Mouse (Mus musculus): Measurements from ENCODE around the gene Pum3.
A peak's percentile ranks its signal among the peaks of the same experiment; 100 is the strongest.

Pum3 gene

DNA sequence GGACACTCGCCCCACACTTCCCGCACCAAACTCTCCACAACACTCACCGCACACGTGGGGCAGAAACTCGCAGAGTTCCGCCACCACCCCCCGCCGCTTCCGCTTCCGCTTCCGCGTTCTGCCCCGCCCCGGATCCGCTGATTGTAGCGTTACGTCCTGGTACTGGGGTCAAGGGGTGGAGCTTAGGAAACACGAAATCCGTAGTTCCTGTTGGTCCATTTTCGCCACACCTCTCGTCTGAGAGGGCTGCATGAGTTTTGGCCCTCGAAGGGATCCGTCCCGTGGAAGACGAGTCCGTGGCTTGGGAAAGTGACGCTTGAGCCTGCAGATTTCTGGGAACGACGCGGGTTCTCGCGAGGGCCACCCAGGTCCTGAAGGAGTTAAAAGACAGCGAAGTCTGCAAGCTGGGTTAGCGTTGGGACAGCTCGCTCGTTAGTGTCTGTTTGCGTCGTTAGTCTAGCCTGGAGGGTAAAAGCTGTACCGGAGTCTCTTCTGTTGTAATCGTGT, at the start of gene Pum3:
Pum3 (minus strand) TSS at position 81 of the 507 bp plus-strand sequence.
- H3K27me3 ChIP-seq (ENCODE audit: insufficient read depth, low read length), result no peaks in the 10 kb centered on the region
- H3K4me1 ChIP-seq (replicated peaks; ENCODE audit: low read depth, low read length), result peaks cover 31% of the 10 kb centered on the region
- peak within 1 kb of the TSS; percentile 99 for H3K4me3 ChIP-seq (replicated peaks; ENCODE audit: low read length)
- no peak for TF ChIP-seq NANOG (IDR thresholded peaks at IDR 0.05; ENCODE audit: borderline replicate concordance, low read length)
- no peak for TF ChIP-seq POU5F1 (IDR thresholded peaks at IDR 0.05; ENCODE audit: borderline replicate concordance, low read length)
- TF ChIP-seq CTCF (conservative IDR thresholded peaks at IDR 0.05; ENCODE audit: low read length), result no peak
- H3K9me3 ChIP-seq (ENCODE audit: low read length), result no peaks in the 10 kb centered on the region
- peaks cover 28% of the 10 kb centered on the region for H3K36me3 ChIP-seq (ENCODE audit: insufficient read depth, low read length)

DNA sequence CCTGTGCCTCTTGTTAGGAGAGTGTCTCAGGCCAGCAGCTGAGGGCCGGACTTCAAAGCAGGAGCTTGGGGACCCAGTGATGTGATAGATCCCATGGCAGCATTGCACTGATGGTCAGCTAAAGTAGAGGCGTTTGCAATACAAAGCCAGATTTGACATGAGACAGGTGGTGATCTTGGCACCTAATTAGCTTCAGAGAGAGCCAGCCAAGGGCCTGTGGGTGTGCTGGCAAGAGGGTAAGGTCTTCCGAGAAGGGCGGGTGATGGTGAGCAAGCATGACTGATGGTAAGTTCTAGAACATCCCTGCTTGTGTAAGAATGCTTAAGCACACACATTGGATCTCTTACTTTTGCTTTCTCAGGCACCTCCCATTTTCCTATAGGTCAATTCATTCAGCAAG, 37.1 kb upstream of the Pum3 start:
- Histone ChIP-seq H3K9me3 (ENCODE audit: low read length) (peaks cover 27% of the 10 kb centered on the region), H3K4me3 (replicated peaks; ENCODE audit: low read length) (no peak overlapping the region), H3K4me1 (replicated peaks; ENCODE audit: low read depth, low read length) (no peaks in the 10 kb centered on the region), H3K27me3 (ENCODE audit: insufficient read depth, low read length) (no peaks in the 10 kb centered on the region), H3K36me3 (ENCODE audit: insufficient read depth, low read length) (no peaks in the 10 kb centered on the region)
- TF ChIP-seq POU5F1 (IDR thresholded peaks at IDR 0.05; ENCODE audit: borderline replicate concordance, low read length), result no peak
- no peak for TF ChIP-seq CTCF (conservative IDR thresholded peaks at IDR 0.05; ENCODE audit: low read length)
- TF ChIP-seq NANOG (IDR thresholded peaks at IDR 0.05; ENCODE audit: borderline replicate concordance, low read length), result no peak

DNA sequence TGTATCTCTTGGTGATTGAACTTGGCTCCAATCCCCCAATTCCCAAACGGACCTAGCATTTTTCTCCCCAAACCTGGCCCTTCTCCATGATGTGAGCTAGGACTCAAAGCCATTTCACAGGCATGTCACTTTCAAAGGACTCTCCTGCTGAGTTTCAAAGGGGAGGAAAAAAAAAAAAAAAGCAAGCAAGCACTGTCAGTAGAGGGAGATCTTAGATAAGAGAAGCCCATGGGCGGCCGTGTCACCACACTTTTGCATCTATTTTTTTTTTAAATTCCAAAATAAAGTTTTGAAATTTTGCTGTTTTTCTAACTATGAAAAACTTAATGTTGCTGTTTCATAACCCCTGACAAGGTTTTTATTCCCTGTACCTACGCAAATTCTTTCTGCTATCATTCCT, 33.0 kb upstream of the Pum3 start:
- no peak overlapping the region for H3K4me3 ChIP-seq (replicated peaks; ENCODE audit: low read length)
- no peaks in the 10 kb centered on the region for H3K27me3 ChIP-seq (ENCODE audit: insufficient read depth, low read length)
- no peak for TF ChIP-seq CTCF (conservative IDR thresholded peaks at IDR 0.05; ENCODE audit: low read length)
- no peak for TF ChIP-seq POU5F1 (IDR thresholded peaks at IDR 0.05; ENCODE audit: borderline replicate concordance, low read length)
- no peak for TF ChIP-seq NANOG (IDR thresholded peaks at IDR 0.05; ENCODE audit: borderline replicate concordance, low read length)
- no peaks in the 10 kb centered on the region for H3K36me3 ChIP-seq (ENCODE audit: insufficient read depth, low read length)
- no peaks in the 10 kb centered on the region for H3K4me1 ChIP-seq (replicated peaks; ENCODE audit: low read depth, low read length)
- H3K9me3 ChIP-seq (ENCODE audit: low read length), result peaks cover 31% of the 10 kb centered on the region

DNA sequence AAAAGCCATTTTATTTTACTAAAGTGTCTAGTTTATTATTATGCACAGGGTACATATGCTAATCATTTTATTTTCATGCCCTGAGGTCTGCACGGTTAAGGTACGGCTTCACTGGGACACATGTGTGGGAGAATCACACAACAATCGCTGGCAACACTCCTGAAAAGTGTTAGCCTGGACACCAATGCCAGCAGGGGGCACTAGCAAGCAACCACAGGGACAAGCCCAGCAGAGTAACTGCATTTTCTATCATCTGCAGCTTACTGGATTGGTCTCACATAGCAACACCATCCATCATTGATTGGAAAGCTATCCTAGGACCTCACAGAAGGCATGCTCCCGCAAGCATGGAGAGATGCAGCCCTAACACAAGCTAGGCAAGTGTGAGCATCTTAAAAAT, 20.8 kb upstream of the Pum3 start:
- Histone ChIP-seq H3K4me3 (replicated peaks; ENCODE audit: low read length) (no peak overlapping the region), H3K4me1 (replicated peaks; ENCODE audit: low read depth, low read length) (no peaks in the 10 kb centered on the region), H3K36me3 (ENCODE audit: insufficient read depth, low read length) (no peaks in the 10 kb centered on the region), H3K27me3 (ENCODE audit: insufficient read depth, low read length) (no peaks in the 10 kb centered on the region), H3K9me3 (ENCODE audit: low read length) (no peaks in the 10 kb centered on the region)
- TF ChIP-seq POU5F1 (IDR thresholded peaks at IDR 0.05; ENCODE audit: borderline replicate concordance, low read length), result no peak
- peak; percentile 75 for TF ChIP-seq CTCF (conservative IDR thresholded peaks at IDR 0.05; ENCODE audit: low read length)
- TF ChIP-seq NANOG (IDR thresholded peaks at IDR 0.05; ENCODE audit: borderline replicate concordance, low read length), result no peak

DNA sequence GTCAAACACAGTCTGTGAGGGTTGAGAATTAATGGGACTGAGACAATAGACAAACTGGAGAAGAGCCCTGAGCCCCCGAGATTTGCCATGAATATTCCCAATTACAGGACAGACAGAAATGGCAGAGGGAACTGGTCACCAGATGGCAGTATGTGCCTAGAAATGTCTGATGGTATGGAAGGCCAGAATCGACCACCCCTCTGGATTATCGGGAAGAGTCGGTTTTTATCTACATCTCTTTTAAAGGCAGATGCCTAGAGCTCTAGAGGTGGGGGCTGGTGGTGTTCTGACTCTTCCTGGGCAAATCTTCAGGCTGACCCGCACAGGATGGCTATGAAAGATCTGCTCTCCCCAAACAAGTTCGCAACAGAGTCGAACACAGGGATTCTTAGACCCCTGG, 17.9 kb upstream of the Pum3 start:
- TF ChIP-seq POU5F1 (IDR thresholded peaks at IDR 0.05; ENCODE audit: borderline replicate concordance, low read length), result no peak
- peak; percentile 34 for TF ChIP-seq CTCF (conservative IDR thresholded peaks at IDR 0.05; ENCODE audit: low read length)
- no peak for TF ChIP-seq NANOG (IDR thresholded peaks at IDR 0.05; ENCODE audit: borderline replicate concordance, low read length)
- Histone ChIP-seq H3K4me3 (replicated peaks; ENCODE audit: low read length) (no peak overlapping the region), H3K4me1 (replicated peaks; ENCODE audit: low read depth, low read length) (no peaks in the 10 kb centered on the region), H3K36me3 (ENCODE audit: insufficient read depth, low read length) (no peaks in the 10 kb centered on the region), H3K9me3 (ENCODE audit: low read length) (no peaks in the 10 kb centered on the region), H3K27me3 (ENCODE audit: insufficient read depth, low read length) (no peaks in the 10 kb centered on the region)

DNA sequence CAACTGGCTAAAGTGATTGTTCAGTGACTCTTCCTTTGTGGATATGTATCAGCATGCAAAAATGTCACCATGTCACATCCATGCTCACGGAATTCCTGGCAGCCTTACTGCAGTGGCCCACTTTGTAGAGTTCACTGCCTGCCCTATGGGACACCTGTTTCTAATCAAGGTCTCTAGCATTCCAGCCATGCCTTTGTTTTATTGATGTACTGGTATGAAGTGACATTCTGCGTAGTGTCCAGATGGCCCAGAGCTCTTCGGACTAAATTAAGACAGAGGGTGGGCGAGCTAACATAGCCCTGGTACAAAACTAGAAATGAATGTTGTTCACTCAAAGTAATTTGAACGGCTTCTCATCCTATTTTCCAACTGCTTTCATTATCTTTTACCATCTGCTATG, 11.5 kb upstream of the Pum3 start:
- TF ChIP-seq NANOG (IDR thresholded peaks at IDR 0.05; ENCODE audit: borderline replicate concordance, low read length), result no peak
- no peak for TF ChIP-seq POU5F1 (IDR thresholded peaks at IDR 0.05; ENCODE audit: borderline replicate concordance, low read length)
- TF ChIP-seq CTCF (conservative IDR thresholded peaks at IDR 0.05; ENCODE audit: low read length), result no peak
- Histone ChIP-seq H3K4me3 (replicated peaks; ENCODE audit: low read length) (no peak overlapping the region), H3K4me1 (replicated peaks; ENCODE audit: low read depth, low read length) (no peaks in the 10 kb centered on the region), H3K9me3 (ENCODE audit: low read length) (no peaks in the 10 kb centered on the region), H3K36me3 (ENCODE audit: insufficient read depth, low read length) (no peaks in the 10 kb centered on the region), H3K27me3 (ENCODE audit: insufficient read depth, low read length) (0 out of 2 replicates have a peak, but pooled peaks cover 2% of the 10 kb centered on the region)

DNA sequence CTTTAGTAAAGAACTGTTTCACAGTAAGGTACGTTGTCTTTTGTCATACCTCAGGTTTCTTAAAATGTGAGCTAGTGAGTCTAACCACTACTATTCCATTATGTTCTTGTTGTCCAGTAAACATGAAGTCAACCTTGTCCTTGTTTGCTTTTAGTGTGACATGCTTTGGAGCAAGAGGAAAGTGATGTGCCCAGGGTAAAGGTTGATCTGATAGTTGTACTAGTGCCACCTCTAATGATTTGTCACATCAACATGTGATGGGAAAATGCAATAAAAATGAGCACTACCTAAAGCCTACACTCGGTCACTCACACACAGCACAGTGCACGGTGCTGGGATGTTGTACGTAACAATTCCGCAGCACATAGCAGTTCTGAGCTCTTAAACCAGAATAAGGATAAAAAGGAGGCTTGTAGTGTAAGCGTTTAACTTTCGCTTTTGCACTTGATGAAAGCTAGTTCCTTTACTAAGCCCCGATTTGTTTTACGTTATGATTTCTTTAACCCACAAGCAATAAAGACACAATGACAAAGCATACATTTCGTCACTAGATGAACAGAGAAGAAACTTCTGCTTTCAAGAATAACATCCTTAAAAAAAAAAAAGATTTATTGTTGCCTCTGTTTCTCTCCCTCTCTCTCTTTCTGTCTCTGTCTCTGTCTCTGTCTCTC, 8.5 kb upstream of the Pum3 start:
- Histone ChIP-seq H3K27me3 (ENCODE audit: insufficient read depth, low read length) (0 out of 2 replicates have a peak, but pooled peaks cover 2% of the 10 kb centered on the region), H3K36me3 (ENCODE audit: insufficient read depth, low read length) (no peaks in the 10 kb centered on the region)
- no peak for TF ChIP-seq CTCF (conservative IDR thresholded peaks at IDR 0.05; ENCODE audit: low read length)

DNA sequence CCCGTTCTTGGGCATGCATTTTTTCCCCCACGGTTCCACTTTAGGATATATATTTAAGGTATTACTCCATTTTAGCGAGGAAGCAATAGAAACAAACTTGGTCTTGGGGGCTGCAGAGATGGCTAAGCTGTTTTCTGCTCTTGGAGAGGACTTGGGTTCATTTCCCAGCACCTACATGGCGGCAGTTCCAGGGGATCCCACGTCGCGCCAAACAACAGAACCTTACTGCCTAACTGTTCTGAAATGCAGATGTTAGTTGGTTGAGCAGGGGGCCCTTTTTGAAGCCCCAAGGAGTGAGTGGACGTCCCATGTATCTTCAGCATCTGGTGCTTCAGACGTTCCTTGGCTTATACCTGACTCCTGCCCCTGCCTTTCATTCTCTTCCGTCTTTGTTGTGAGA, 781 bp upstream of the Pum3 start:
- Histone ChIP-seq H3K4me1 (replicated peaks; ENCODE audit: low read depth, low read length) (peaks cover 31% of the 10 kb centered on the region), H3K4me3 (replicated peaks; ENCODE audit: low read length) (peak overlapping the region; percentile 99), H3K9me3 (ENCODE audit: low read length) (no peaks in the 10 kb centered on the region), H3K27me3 (ENCODE audit: insufficient read depth, low read length) (no peaks in the 10 kb centered on the region), H3K36me3 (ENCODE audit: insufficient read depth, low read length) (peaks cover 22% of the 10 kb centered on the region)
- no peak for TF ChIP-seq CTCF (conservative IDR thresholded peaks at IDR 0.05; ENCODE audit: low read length)
- no peak for TF ChIP-seq POU5F1 (IDR thresholded peaks at IDR 0.05; ENCODE audit: borderline replicate concordance, low read length)
- no peak for TF ChIP-seq NANOG (IDR thresholded peaks at IDR 0.05; ENCODE audit: borderline replicate concordance, low read length)

More for the DNA sequence above, 8.5 kb upstream of the Pum3 start:
- H3K4me3 ChIP-seq (replicated peaks; ENCODE audit: low read length), result no peak overlapping the region
- H3K9me3 ChIP-seq (ENCODE audit: low read length), result no peaks in the 10 kb centered on the region
- no peaks in the 10 kb centered on the region for H3K4me1 ChIP-seq (replicated peaks; ENCODE audit: low read depth, low read length)

DNA sequence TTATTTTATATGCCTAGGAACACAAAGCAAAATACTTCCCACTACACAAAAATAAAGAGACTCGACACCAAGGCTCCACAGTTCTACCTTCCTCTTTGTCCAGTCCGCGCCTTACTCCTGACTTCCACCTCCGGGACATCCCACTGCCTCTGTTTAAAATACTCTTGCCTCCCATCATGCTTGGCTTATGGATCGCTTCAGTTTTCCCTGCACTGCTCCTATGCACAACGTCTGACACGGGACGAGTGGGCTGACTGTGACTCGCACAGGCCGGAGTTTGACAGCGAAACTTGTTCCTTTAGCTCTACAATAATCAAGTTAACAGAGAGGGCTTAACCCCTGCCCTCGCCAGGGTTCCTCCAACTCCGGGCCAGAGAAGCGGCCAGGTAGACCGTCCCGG, 344 bp downstream of the Pum3 start:
- Histone ChIP-seq H3K4me1 (replicated peaks; ENCODE audit: low read depth, low read length) (peaks cover 31% of the 10 kb centered on the region), H3K27me3 (ENCODE audit: insufficient read depth, low read length) (no peaks in the 10 kb centered on the region), H3K9me3 (ENCODE audit: low read length) (no peaks in the 10 kb centered on the region), H3K4me3 (replicated peaks; ENCODE audit: low read length) (peak overlapping the region; percentile 99), H3K36me3 (ENCODE audit: insufficient read depth, low read length) (peaks cover 33% of the 10 kb centered on the region)
- TF ChIP-seq CTCF (conservative IDR thresholded peaks at IDR 0.05; ENCODE audit: low read length) (no peak), POU5F1 (IDR thresholded peaks at IDR 0.05; ENCODE audit: borderline replicate concordance, low read length) (no peak), NANOG (IDR thresholded peaks at IDR 0.05; ENCODE audit: borderline replicate concordance, low read length) (no peak)

Measured in E14TG2a.4 (cell line).